Mouse (Mus musculus): ENCODE results near the gene Uqcc2. TPM values are rescaled to one million over a fixed set of nuclear protein-coding genes. Genes with fewer than 3 reads are reported as not detected.

Gene Uqcc2
- polyA plus RNA-seq, 1 experiment, result 218 TPM

- 60% methylated on average over 9 of the region's 9 CpGs for WGBS
- Histone ChIP-seq H3K36me3 (ENCODE audit: control insufficient read depth, insufficient read depth, low read length) (no peaks in the 10 kb centered on the region), H3K27ac (ENCODE audit: insufficient read depth, low read depth, low read length) (no peak overlapping the region), H3K4me1 (ENCODE audit: control insufficient read depth, insufficient read depth, low read length) (no peaks in the 10 kb centered on the region), H3K4me3 (ENCODE audit: insufficient read depth, low read depth, low read length) (no peak overlapping the region), H3K27me3 (replicated peaks; ENCODE audit: control insufficient read depth, insufficient read depth, low read length) (no peaks in the 10 kb centered on the region)
- TF ChIP-seq CTCF (conservative IDR thresholded peaks at IDR 0.05; ENCODE audit: insufficient read depth, insufficient read length, low read depth, low read length), result no peak
- no peak for TF ChIP-seq POLR2A (IDR thresholded peaks at IDR 0.05; ENCODE audit: low read depth, low read length)
- no peak for DNase-seq
These were observed 59.9 kb downstream of the Uqcc2 start for GRCm38 (mm10) chr17:27073778-27074177.

DNA sequence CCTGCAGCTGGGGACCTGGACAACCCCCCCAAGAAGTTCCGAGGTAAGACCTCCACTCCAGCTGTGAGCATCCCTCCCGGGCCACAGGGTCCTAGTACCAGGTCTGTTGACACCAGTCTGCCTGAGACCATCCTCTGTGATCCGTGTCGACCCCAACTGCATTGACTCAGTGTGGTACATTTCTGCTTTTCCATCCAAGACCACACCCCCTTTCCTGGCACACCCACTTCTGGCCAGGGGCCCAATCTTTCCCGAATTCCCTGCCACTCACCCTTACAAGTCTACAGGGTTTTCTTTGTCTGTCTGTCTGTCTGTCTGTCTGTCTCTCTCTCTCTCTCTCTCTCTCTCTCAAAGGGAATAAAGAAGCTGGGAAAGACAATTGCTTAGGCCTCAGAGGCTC, 60.6 kb downstream of the Uqcc2 start:
- H3K27me3 ChIP-seq (replicated peaks; ENCODE audit: control insufficient read depth, insufficient read depth, low read length), result no peaks in the 10 kb centered on the region
- H3K27ac ChIP-seq (ENCODE audit: insufficient read depth, low read depth, low read length), result no peak overlapping the region
- no peaks in the 10 kb centered on the region for H3K4me1 ChIP-seq (ENCODE audit: control insufficient read depth, insufficient read depth, low read length)
- WGBS, result 64% methylated on average over 5 of the region's 5 CpGs
- no peak for DNase-seq
- no peak overlapping the region for H3K4me3 ChIP-seq (ENCODE audit: insufficient read depth, low read depth, low read length)
- no peak for TF ChIP-seq POLR2A (IDR thresholded peaks at IDR 0.05; ENCODE audit: low read depth, low read length)
- TF ChIP-seq CTCF (conservative IDR thresholded peaks at IDR 0.05; ENCODE audit: insufficient read depth, insufficient read length, low read depth, low read length), result no peak
- H3K36me3 ChIP-seq (ENCODE audit: control insufficient read depth, insufficient read depth, low read length), result no peaks in the 10 kb centered on the region

Other genes starting within 250 kb of the Uqcc2 start
- gene Kifc5b, start 216.8 kb downstream of the Uqcc2 start, polyA plus RNA-seq (2012; rRNA removed), result 1.3 and 1.5 TPM in 2 replicates
- 41.2 and 52.0 TPM in 2 replicates for gene Phf1, start 200.9 kb downstream of the Uqcc2 start, polyA plus RNA-seq (2012; rRNA removed)
- gene Cuta, start 194.3 kb downstream of the Uqcc2 start, polyA plus RNA-seq (2012; rRNA removed), result 145 and 183 TPM in 2 replicates
- 14.8 and 16.8 TPM in 2 replicates for gene Syngap1, start 192.7 kb downstream of the Uqcc2 start, polyA plus RNA-seq (2012; rRNA removed)
- gene Zbtb9, start 160.7 kb downstream of the Uqcc2 start, polyA plus RNA-seq (2012; rRNA removed), result 6.5 and 10.0 TPM in 2 replicates
- gene Bak1, start 104.9 kb downstream of the Uqcc2 start, polyA plus RNA-seq (2012; rRNA removed), result 36.6 and 39.4 TPM in 2 replicates
- gene Itpr3, start 76.6 kb downstream of the Uqcc2 start, polyA plus RNA-seq (2012; rRNA removed), result 4.4 and 6.9 TPM in 2 replicates
- gene Ip6k3, start 33.9 kb upstream of the Uqcc2 start, polyA plus RNA-seq (2012; rRNA removed), result 0.79 and 1.1 TPM in 2 replicates
- gene Lemd2, start 70.6 kb upstream of the Uqcc2 start, polyA plus RNA-seq (2012; rRNA removed), result 48.4 and 64.4 TPM in 2 replicates